Mouse (Mus musculus) limb, embryonic 14.5 days (tissue): ENCODE measurements around the gene Slc35e2. TPM values are rescaled to one million over a fixed set of nuclear protein-coding genes. Genes with fewer than 3 reads are reported as not detected.

Source experiments
- ATAC-seq: fragments of 200-750 bp; cut with Nextera tagmentation; 2 replicates; pipeline ENCODE4 v1.8.0; 2017; ENCODE audit warnings: low read depth, moderate number of reproducible peaks, moderate TSS enrichment; ENCODE audit not compliant: low FRiP score
- DNase-seq: peaks from one replicate; pipeline ENCODE4 v3.0.0-alpha.2; 2015; ENCODE audit warnings: low spot score
- H3K27ac ChIP-seq: fragments of 300-500 bp; sonication (generic); replicated peaks from 2 replicates; pipeline ENCODE4 v1.5.1; 2014; ENCODE audit warnings: low read depth, mild to moderate bottlenecking, low read length, moderate library complexity, mixed read lengths
- H3K27me3 ChIP-seq: fragments of 300-500 bp; sonication (generic); 2 replicates; pipeline ENCODE4 v1.6.1; 2014; ENCODE audit warnings: low read length, mixed read lengths; ENCODE audit not compliant: control insufficient read depth, insufficient read depth
- H3K36me3 ChIP-seq: fragments of 300-500 bp; sonication (generic); 2 replicates; pipeline ENCODE4 v1.6.1; 2014; ENCODE audit warnings: mild to moderate bottlenecking, low read length, moderate library complexity, mixed read lengths; ENCODE audit not compliant: control insufficient read depth, insufficient read depth
- H3K4me1 ChIP-seq: fragments of 300-500 bp; sonication (generic); 2 replicates; pipeline ENCODE4 v1.6.1; 2014; ENCODE audit warnings: antibody characterized with exemption, low read length, mixed read lengths; ENCODE audit not compliant: control insufficient read depth, insufficient read depth
- H3K4me2 ChIP-seq: fragments of 300-500 bp; sonication (generic); replicated peaks from 2 replicates; pipeline ENCODE4 v1.6.1; 2014; ENCODE audit warnings: low read depth, mild to moderate bottlenecking, low read length, moderate library complexity; ENCODE audit not compliant: severe bottlenecking
- H3K4me3 ChIP-seq: fragments of 300-500 bp; sonication (generic); replicated peaks from 2 replicates; pipeline ENCODE4 v1.5.1; 2014; ENCODE audit warnings: low read length
- H3K9ac ChIP-seq: fragments of 300-500 bp; sonication (generic); 2 replicates; pipeline ENCODE4 v1.6.1; 2014; ENCODE audit warnings: mild to moderate bottlenecking, low read depth, low read length, moderate library complexity; ENCODE audit not compliant: severe bottlenecking
- H3K9me3 ChIP-seq: fragments of 300-500 bp; sonication (generic); 2 replicates; pipeline ENCODE4 v1.6.1; 2016; ENCODE audit warnings: low read length; ENCODE audit not compliant: control insufficient read depth
- POLR2A ChIP-seq: fragments of 200-500 bp; IDR thresholded peaks from 2 replicates; pipeline ENCODE4 v1.8.0; 2012; ENCODE audit warnings: inconsistent platforms, mild to moderate bottlenecking, moderate library complexity, borderline replicate concordance; ENCODE audit not compliant: insufficient read depth, insufficient read length; ENCODE audit errors: extremely low read depth
- WGBS: fragments of 180-500 bp; shearing (Covaris S2); extraction: QIAGEN DNeasy Blood & Tissue Kit; methylation state at CpG from one replicate; pipeline ENCODE4 v1.1.7; 2014; 5-methylcytosine and 5-hydroxymethylcytosine counted together
- polyA plus RNA-seq, 2 experiments: library from polyadenylated mRNA; depleted of rRNA in 1 of 2; stranded (reverse) in 1 of 2; unstranded in 1 of 2; fragments of >200 nt; fragmentation: Nextera tagmentation in 1 of 2; extraction: Ambion mirVana in 1 of 2; gene quantifications; 2 replicates each; pipeline versions ENCODE4 v1.2.1 to v1.2.3; 2012 to 2014

Gene Slc35e2
- polyA plus RNA-seq, 2 experiments, result 8.5 to 10.9 TPM

DNA sequence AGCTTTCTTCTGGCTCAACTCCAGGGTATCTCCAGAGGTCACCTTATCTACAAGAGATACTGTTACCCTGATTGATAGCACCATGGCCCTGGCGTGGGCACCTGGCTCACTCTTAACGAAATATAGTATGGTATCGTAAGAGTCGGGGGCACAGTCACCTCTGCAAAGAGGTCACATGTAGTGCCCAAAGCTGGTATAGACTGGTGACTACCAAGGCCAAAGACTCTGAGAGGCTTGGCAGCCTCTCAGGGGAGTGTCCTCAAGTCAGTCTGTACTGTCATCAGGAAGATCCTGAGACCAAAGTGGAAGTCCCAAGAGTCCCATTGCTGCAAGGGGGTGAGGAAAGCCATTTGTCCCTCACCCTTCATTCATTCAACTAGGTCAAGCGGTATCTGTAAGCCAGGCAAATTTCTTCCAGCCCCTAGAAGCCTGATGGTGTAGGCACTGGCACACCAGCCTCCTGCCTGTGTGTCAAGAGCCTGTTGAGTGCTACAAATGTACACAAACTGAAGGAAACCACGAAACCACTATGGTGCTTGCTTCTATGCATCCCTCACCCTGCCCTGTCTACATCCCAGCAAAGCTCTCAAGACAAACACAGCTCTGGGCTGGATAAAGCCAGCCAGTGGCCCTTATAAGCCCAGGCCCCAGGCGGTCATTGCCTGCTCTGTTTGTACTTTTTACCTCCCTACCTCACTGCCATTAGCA, 10.1 kb upstream of the Slc35e2 start:
- Histone ChIP-seq H3K9ac (no peak overlapping the region), H3K27me3 (no peaks in the 10 kb centered on the region), H3K4me1 (no peaks in the 10 kb centered on the region), H3K36me3 (peaks cover 47% of the 10 kb centered on the region), H3K27ac (no peak overlapping the region), H3K9me3 (no peaks in the 10 kb centered on the region), H3K4me3 (no peak overlapping the region), H3K4me2 (no peak overlapping the region)
- WGBS, result 88% methylated on average over 7 of the region's 7 CpGs
- DNase-seq (no peak), ATAC-seq (no peak)
- TF ChIP-seq POLR2A, result no peak

DNA sequence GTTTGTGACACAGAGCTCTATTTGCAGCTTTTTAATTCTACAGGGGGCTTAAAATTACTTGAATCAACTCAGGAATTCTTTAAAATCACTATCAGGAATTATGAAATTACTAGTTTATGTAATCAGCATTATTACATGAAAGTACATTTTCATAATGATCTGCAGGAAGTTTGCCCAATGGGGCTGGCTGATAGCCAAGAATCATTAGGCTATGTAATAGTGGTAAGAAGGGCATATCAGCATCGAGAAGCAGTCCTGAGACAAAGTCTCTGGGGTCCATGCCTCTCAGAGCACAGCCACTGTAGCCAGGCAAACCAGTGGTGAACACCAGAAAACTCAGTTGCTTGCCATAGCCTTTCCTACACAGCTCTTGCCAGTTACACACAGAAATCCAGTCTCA, 7.4 kb upstream of the Slc35e2 start:
- peaks cover 21% of the 10 kb centered on the region for H3K36me3 ChIP-seq
- H3K4me1 ChIP-seq, result no peaks in the 10 kb centered on the region
- TF ChIP-seq POLR2A, result no peak
- no peak overlapping the region for H3K4me2 ChIP-seq
- 43% methylated on average over 1 of the region's 1 CpGs for WGBS
- DNase-seq (no peak), ATAC-seq (no peak)
- H3K27ac ChIP-seq, result no peak overlapping the region
- no peak overlapping the region for H3K4me3 ChIP-seq
- no peak overlapping the region for H3K9ac ChIP-seq
- no peaks in the 10 kb centered on the region for H3K27me3 ChIP-seq
- H3K9me3 ChIP-seq, result no peaks in the 10 kb centered on the region

GRCm38 (mm10) chr4:155595777-155596176, 5.4 kb upstream of the Slc35e2 start:
- DNase-seq (no peak), ATAC-seq (no peak)
- H3K9ac ChIP-seq, result no peak overlapping the region
- H3K4me1 ChIP-seq, result 0 out of 2 replicates have a peak, but pooled peaks cover 4% of the 10 kb centered on the region
- no peaks in the 10 kb centered on the region for H3K9me3 ChIP-seq
- 85% methylated on average over 3 of the region's 3 CpGs for WGBS
- no peak overlapping the region for H3K4me3 ChIP-seq
- 0 out of 2 replicates have a peak, but pooled peaks cover 3% of the 10 kb centered on the region for H3K36me3 ChIP-seq
- TF ChIP-seq POLR2A, result no peak
- H3K27ac ChIP-seq, result no peak overlapping the region
- H3K27me3 ChIP-seq, result no peaks in the 10 kb centered on the region
- no peak overlapping the region for H3K4me2 ChIP-seq

GRCm38 (mm10) chr4:155596606-155597005, 4.6 kb upstream of the Slc35e2 start:
- no peak for TF ChIP-seq POLR2A
- no peak overlapping the region for H3K9ac ChIP-seq
- H3K9me3 ChIP-seq, result no peaks in the 10 kb centered on the region
- H3K36me3 ChIP-seq, result no peaks in the 10 kb centered on the region
- no peak overlapping the region for H3K27ac ChIP-seq
- no peaks in the 10 kb centered on the region for H3K27me3 ChIP-seq
- DNase-seq, result no peak
- no peak overlapping the region for H3K4me3 ChIP-seq
- H3K4me2 ChIP-seq, result no peak overlapping the region
- 0 out of 2 replicates have a peak, but pooled peaks cover 4% of the 10 kb centered on the region for H3K4me1 ChIP-seq
- ATAC-seq, result no peak
- 82% methylated on average over 5 of the region's 5 CpGs for WGBS

DNA sequence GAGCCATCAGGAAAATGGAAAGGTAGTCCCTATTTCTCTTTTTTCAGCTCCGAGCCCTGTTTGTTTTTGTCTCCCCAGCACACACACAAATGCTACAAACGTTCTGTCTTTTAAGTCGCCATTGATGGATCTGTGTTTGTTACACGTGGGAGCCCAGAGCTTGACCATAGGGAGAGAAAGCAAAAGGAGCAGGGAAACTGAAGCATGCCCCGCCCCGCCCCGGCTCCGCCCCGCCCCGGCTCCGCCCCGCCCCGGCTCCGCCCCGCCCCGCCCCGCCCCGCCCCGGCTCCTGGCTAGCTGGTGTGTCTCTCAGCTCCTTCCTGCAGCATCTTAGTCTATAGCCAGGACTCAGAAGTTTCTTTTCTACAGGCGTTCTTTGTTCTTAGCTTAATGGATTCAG, 2.7 kb upstream of the Slc35e2 start:
- Histone ChIP-seq H3K4me3 (no peak overlapping the region), H3K27me3 (no peaks in the 10 kb centered on the region), H3K9ac (no peak overlapping the region), H3K27ac (no peak overlapping the region), H3K36me3 (no peaks in the 10 kb centered on the region), H3K4me2 (no peak overlapping the region), H3K4me1 (peaks cover 11% of the 10 kb centered on the region; the same call in 1 of the 2 replicates), H3K9me3 (no peaks in the 10 kb centered on the region)
- DNase-seq, result no peak
- no peak for TF ChIP-seq POLR2A
- 23% methylated on average over 20 of the region's 20 CpGs for WGBS
- no peak for ATAC-seq
